Mouse (Mus musculus) liver, adult 10 weeks (tissue): ENCODE measurements around the gene Cd79b. TPM values are rescaled to one million over a fixed set of nuclear protein-coding genes. Genes with fewer than 3 reads are reported as not detected.

Source experiments
- polyA plus RNA-seq: library from polyadenylated mRNA; stranded (reverse); fragments of 350-450 nt; fragmentation: Illumina TruSeq; extraction: RNeasy Lipid Tissue Mini Kit (QIAGEN cat#74804); gene quantifications from one replicate; pipeline ENCODE4 v1.2.3, GENCODE M21; 2014; ENCODE audit warnings: low read depth, low replicate concordance

Cd79b gene
- polyA plus RNA-seq = 0.45 TPM

GRCm38 (mm10) chr11:106314333-106314812, at the start of gene Cd79b:
Cd79b (minus strand) TSS chr11:106314762.

GRCm38 (mm10) chr11:106353188-106353587, 38.6 kb upstream of the Cd79b start, which contains the start of gene Scn4a:
Scn4a (minus strand) TSS chr11:106353288.

GRCm38 (mm10) chr11:106301765-106302164, 12.8 kb downstream of the Cd79b start, which contains the start of gene Gh:
Gh (minus strand) TSS chr11:106301865.

GRCm38 (mm10) chr11:106276454-106276853, 38.1 kb downstream of the Cd79b start, which contains the start of gene Tcam1:
Tcam1 (plus strand) TSS chr11:106276672.

GRCm38 (mm10) chr11:106272644-106273310, 41.8 kb downstream of the Cd79b start, which contains the start of gene Smarcd2:
Smarcd2 (minus strand) TSS chr11:106272972.

Other genes starting within 250 kb of the Cd79b start
- 12.6 TPM for gene Taco1, start 248.7 kb downstream of the Cd79b start, polyA plus RNA-seq
- 3.6 TPM for gene Map3k3, start 230.1 kb downstream of the Cd79b start, polyA plus RNA-seq
- gene Gm10840, start 153.9 kb downstream of the Cd79b start, polyA plus RNA-seq = not detected
- gene Limd2, start 153.9 kb downstream of the Cd79b start, polyA plus RNA-seq = 6.1 TPM
- 1.8 TPM for gene Strada, start 112.6 kb downstream of the Cd79b start, polyA plus RNA-seq
- gene Ccdc47, start 98.4 kb downstream of the Cd79b start, polyA plus RNA-seq = 98.6 TPM
- gene Ddx42, start 97.8 kb downstream of the Cd79b start, polyA plus RNA-seq = 20.6 TPM
- gene Ftsj3, start 58.7 kb downstream of the Cd79b start, polyA plus RNA-seq = 13.2 TPM
- gene Psmc5, start 58.6 kb downstream of the Cd79b start, polyA plus RNA-seq = 35.5 TPM
- 11.7 TPM for gene Smarcd2, start 41.8 kb downstream of the Cd79b start, polyA plus RNA-seq
- gene Tcam1, start 38.1 kb downstream of the Cd79b start, polyA plus RNA-seq = not detected
- not detected for gene Gh, start 12.9 kb downstream of the Cd79b start, polyA plus RNA-seq
- gene Scn4a, start 38.5 kb upstream of the Cd79b start, polyA plus RNA-seq = not detected
- gene Prr29, start 50.7 kb upstream of the Cd79b start, polyA plus RNA-seq = not detected
- 1.7 TPM for gene Icam2, start 73.3 kb upstream of the Cd79b start, polyA plus RNA-seq
- gene Ern1, start 173.1 kb upstream of the Cd79b start, polyA plus RNA-seq = 23.3 TPM